Mouse (Mus musculus): ENCODE measurements at regions not wholly inside any gene's neighbourhood (a gene's known extent, or its start where the extent isn't known, plus 50 kb on each side); places are given as distances from the start of the nearest gene placed in this dataset.

DNA sequence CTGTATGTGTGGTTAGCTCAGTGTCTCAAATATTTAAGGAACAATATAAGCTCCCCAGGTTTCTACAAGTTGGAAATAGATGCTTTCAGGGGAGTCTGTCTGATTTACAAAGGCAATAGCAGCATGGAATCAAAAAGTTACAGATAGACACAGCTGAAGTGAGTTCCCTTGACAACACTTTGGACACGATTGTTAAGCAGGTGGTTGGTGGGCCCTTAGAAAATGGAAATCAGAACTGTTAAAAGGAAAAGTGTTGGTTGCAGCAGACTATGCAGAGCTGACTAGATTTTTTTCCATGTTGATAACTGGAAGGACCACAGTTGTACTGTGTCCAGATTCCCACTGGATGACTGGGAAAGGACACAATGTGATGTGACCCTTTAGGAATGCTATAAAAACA is 536.6 kb upstream of the Arid1b start:
- TF ChIP-seq ZNF384 (IDR thresholded peaks at IDR 0.05; ENCODE audit: low read depth, low read length) (no peak), HCFC1 (IDR thresholded peaks at IDR 0.05; ENCODE audit: borderline replicate concordance, insufficient read depth, low read length) (no peak), CHD2 (IDR thresholded peaks at IDR 0.05; ENCODE audit: low read depth, low read length) (no peak), ZC3H11A (IDR thresholded peaks at IDR 0.05; ENCODE audit: borderline replicate concordance, low read depth, low read length) (no peak), MAFK (IDR thresholded peaks at IDR 0.05; ENCODE audit: insufficient read depth, low read depth, low read length) (no peak)

Measured in ES-E14 (cell line).